Mouse (Mus musculus) limb, embryonic 14.5 days (tissue): ENCODE data around the gene Hist1h2ba. TPM values are rescaled to one million over a fixed set of nuclear protein-coding genes. Genes with fewer than 3 reads are reported as not detected.

Source experiments
- ATAC-seq: fragments of 200-750 bp; cut with Nextera tagmentation; 2 replicates; pipeline ENCODE4 v1.8.0; 2017; ENCODE audit warnings: low read depth, moderate number of reproducible peaks, moderate TSS enrichment; ENCODE audit not compliant: low FRiP score
- DNase-seq: peaks from one replicate; pipeline ENCODE4 v3.0.0-alpha.2; 2015; ENCODE audit warnings: low spot score
- H3K27ac ChIP-seq: fragments of 300-500 bp; sonication (generic); replicated peaks from 2 replicates; pipeline ENCODE4 v1.5.1; 2014; ENCODE audit warnings: low read depth, mild to moderate bottlenecking, low read length, moderate library complexity, mixed read lengths
- H3K27me3 ChIP-seq: fragments of 300-500 bp; sonication (generic); 2 replicates; pipeline ENCODE4 v1.6.1; 2014; ENCODE audit warnings: low read length, mixed read lengths; ENCODE audit not compliant: control insufficient read depth, insufficient read depth
- H3K36me3 ChIP-seq: fragments of 300-500 bp; sonication (generic); 2 replicates; pipeline ENCODE4 v1.6.1; 2014; ENCODE audit warnings: mild to moderate bottlenecking, low read length, moderate library complexity, mixed read lengths; ENCODE audit not compliant: control insufficient read depth, insufficient read depth
- H3K4me1 ChIP-seq: fragments of 300-500 bp; sonication (generic); 2 replicates; pipeline ENCODE4 v1.6.1; 2014; ENCODE audit warnings: antibody characterized with exemption, low read length, mixed read lengths; ENCODE audit not compliant: control insufficient read depth, insufficient read depth
- H3K4me2 ChIP-seq: fragments of 300-500 bp; sonication (generic); replicated peaks from 2 replicates; pipeline ENCODE4 v1.6.1; 2014; ENCODE audit warnings: low read depth, mild to moderate bottlenecking, low read length, moderate library complexity; ENCODE audit not compliant: severe bottlenecking
- H3K4me3 ChIP-seq: fragments of 300-500 bp; sonication (generic); replicated peaks from 2 replicates; pipeline ENCODE4 v1.5.1; 2014; ENCODE audit warnings: low read length
- H3K9ac ChIP-seq: fragments of 300-500 bp; sonication (generic); 2 replicates; pipeline ENCODE4 v1.6.1; 2014; ENCODE audit warnings: mild to moderate bottlenecking, low read depth, low read length, moderate library complexity; ENCODE audit not compliant: severe bottlenecking
- H3K9me3 ChIP-seq: fragments of 300-500 bp; sonication (generic); 2 replicates; pipeline ENCODE4 v1.6.1; 2016; ENCODE audit warnings: low read length; ENCODE audit not compliant: control insufficient read depth
- POLR2A ChIP-seq: fragments of 200-500 bp; IDR thresholded peaks from 2 replicates; pipeline ENCODE4 v1.8.0; 2012; ENCODE audit warnings: inconsistent platforms, mild to moderate bottlenecking, moderate library complexity, borderline replicate concordance; ENCODE audit not compliant: insufficient read depth, insufficient read length; ENCODE audit errors: extremely low read depth
- WGBS: fragments of 180-500 bp; shearing (Covaris S2); extraction: QIAGEN DNeasy Blood & Tissue Kit; methylation state at CpG from one replicate; pipeline ENCODE4 v1.1.7; 2014; 5-methylcytosine and 5-hydroxymethylcytosine counted together
- polyA plus RNA-seq, 2 experiments: library from polyadenylated mRNA; depleted of rRNA in 1 of 2; stranded (reverse) in 1 of 2; unstranded in 1 of 2; fragments of >200 nt; fragmentation: Nextera tagmentation in 1 of 2; extraction: Ambion mirVana in 1 of 2; gene quantifications; 2 replicates each; pipeline versions ENCODE4 v1.2.1 to v1.2.3; 2012 to 2014

Gene Hist1h2ba
- polyA plus RNA-seq, 2 experiments: not detected

- 77% methylated on average over 4 of the region's 4 CpGs for WGBS
- Histone ChIP-seq H3K27me3 (no peaks in the 10 kb centered on the region), H3K4me3 (no peak overlapping the region), H3K27ac (no peak overlapping the region), H3K4me2 (no peak overlapping the region), H3K4me1 (no peaks in the 10 kb centered on the region), H3K9me3 (no peaks in the 10 kb centered on the region), H3K9ac (no peak overlapping the region), H3K36me3 (no peaks in the 10 kb centered on the region)
- DNase-seq: no peak
- no peak for ATAC-seq
- no peak for TF ChIP-seq POLR2A
Measured at GRCm38 (mm10) chr13:23917674-23918073, 16.3 kb downstream of the Hist1h2ba start.

GRCm38 (mm10) chr13:23916132-23916531 is 17.8 kb downstream of the Hist1h2ba start:
- Histone ChIP-seq H3K27me3 (no peaks in the 10 kb centered on the region), H3K9me3 (no peaks in the 10 kb centered on the region), H3K4me1 (no peaks in the 10 kb centered on the region), H3K36me3 (no peaks in the 10 kb centered on the region), H3K4me2 (no peak overlapping the region), H3K4me3 (no peak overlapping the region), H3K9ac (no peak overlapping the region), H3K27ac (no peak overlapping the region)
- no peak for TF ChIP-seq POLR2A
- 68% methylated on average over 1 of the region's 1 CpGs for WGBS
- DNase-seq: no peak
- no peak for ATAC-seq

GRCm38 (mm10) chr13:23914376-23915167 is 19.4 kb downstream of the Hist1h2ba start, which contains the start of gene Slc17a4:
TSS of gene Slc17a4 (minus strand) at chr13:23915009.
- no peak for ATAC-seq
- no peak for TF ChIP-seq POLR2A

GRCm38 (mm10) chr13:23913791-23914306 is 20.1 kb downstream of the Hist1h2ba start:
- H3K36me3 ChIP-seq: no peaks in the 10 kb centered on the region
- no peak overlapping the region for H3K4me3 ChIP-seq
- DNase-seq (no peak), ATAC-seq (no peak)
- no peak overlapping the region for H3K4me2 ChIP-seq
- no peak overlapping the region for H3K9ac ChIP-seq
- no peaks in the 10 kb centered on the region for H3K9me3 ChIP-seq
- no peaks in the 10 kb centered on the region for H3K4me1 ChIP-seq
- 55% methylated on average over 6 of the region's 6 CpGs for WGBS
- no peak overlapping the region for H3K27ac ChIP-seq
- TF ChIP-seq POLR2A: no peak
- H3K27me3 ChIP-seq: no peaks in the 10 kb centered on the region

More at GRCm38 (mm10) chr13:23914376-23915167, 19.4 kb downstream of the Hist1h2ba start, which contains the start of gene Slc17a4:
- no peaks in the 10 kb centered on the region for H3K4me1 ChIP-seq
- no peak within 1 kb of the TSS for H3K9ac ChIP-seq
- 67% methylated on average over 9 of the region's 9 CpGs for WGBS
- H3K36me3 ChIP-seq: no peaks in the 10 kb centered on the region
- H3K9me3 ChIP-seq: no peaks in the 10 kb centered on the region
- H3K4me2 ChIP-seq: no peak within 1 kb of the TSS
- H3K27ac ChIP-seq: no peak within 1 kb of the TSS
- no peak for DNase-seq
- no peaks in the 10 kb centered on the region for H3K27me3 ChIP-seq
- no peak within 1 kb of the TSS for H3K4me3 ChIP-seq

- Histone ChIP-seq H3K36me3 (no peaks in the 10 kb centered on the region), H3K4me3 (no peak overlapping the region), H3K27ac (no peak overlapping the region), H3K9me3 (no peaks in the 10 kb centered on the region), H3K4me1 (no peaks in the 10 kb centered on the region), H3K27me3 (no peaks in the 10 kb centered on the region), H3K9ac (no peak overlapping the region), H3K4me2 (no peak overlapping the region)
- WGBS: 80% methylated on average over 5 of the region's 5 CpGs
- ATAC-seq (no peak), DNase-seq (no peak)
- no peak for TF ChIP-seq POLR2A
Measured at GRCm38 (mm10) chr13:23911335-23911734, 22.6 kb downstream of the Hist1h2ba start.
